Mouse (Mus musculus) forebrain, postnatal 0 days (tissue): ENCODE results near the gene Plxna2. TPM values are rescaled to one million over a fixed set of nuclear protein-coding genes. Genes with fewer than 3 reads are reported as not detected.

Experiments
- ATAC-seq: fragments of 200-750 bp; cut with Nextera tagmentation; 2 replicates; pipeline ENCODE4 v1.8.0; 2017; ENCODE audit warnings: mild to moderate bottlenecking, moderate library complexity
- DNase-seq: peaks from one replicate; pipeline ENCODE4 v3.0.0-alpha.2; 2015
- H3K27ac ChIP-seq: fragments of 300-500 bp; sonication (generic); 2 replicates; pipeline ENCODE4 v1.5.1; 2014; ENCODE audit warnings: low read depth, mild to moderate bottlenecking, antibody characterized with exemption, low read length, moderate library complexity, mixed read lengths
- H3K27me3 ChIP-seq: fragments of 300-500 bp; sonication (generic); 2 replicates; pipeline ENCODE4 v1.6.1; 2014; ENCODE audit warnings: mild to moderate bottlenecking, low read length, mixed read lengths; ENCODE audit not compliant: insufficient read depth
- H3K36me3 ChIP-seq: fragments of 300-500 bp; sonication (generic); 2 replicates; pipeline ENCODE4 v1.6.1; 2014; ENCODE audit warnings: mild to moderate bottlenecking, moderate library complexity; ENCODE audit not compliant: insufficient read depth
- H3K4me1 ChIP-seq: fragments of 300-500 bp; sonication (generic); 2 replicates; pipeline ENCODE4 v1.6.1; 2014; ENCODE audit warnings: antibody characterized with exemption; ENCODE audit not compliant: insufficient read depth
- H3K4me2 ChIP-seq: fragments of 300-500 bp; sonication (generic); 2 replicates; pipeline ENCODE4 v1.6.1; 2014; ENCODE audit warnings: low read depth, mild to moderate bottlenecking, moderate library complexity
- H3K4me3 ChIP-seq: fragments of 300-500 bp; sonication (generic); 2 replicates; pipeline ENCODE4 v1.5.1; 2014; ENCODE audit warnings: low read depth, low read length, mixed read lengths
- H3K9ac ChIP-seq: fragments of 300-500 bp; sonication (generic); 2 replicates; pipeline ENCODE4 v1.6.1; 2014; ENCODE audit warnings: mild to moderate bottlenecking
- H3K9me3 ChIP-seq: fragments of 300-500 bp; sonication (generic); 2 replicates; pipeline ENCODE4 v1.6.1; 2016; ENCODE audit warnings: low read length
- CTCF ChIP-seq: sonication (generic); IDR thresholded peaks from 2 replicates; pipeline ENCODE4 v1.5.1; 2016; ENCODE audit warnings: antibody characterized with exemption, control low read depth, low read depth
- WGBS: fragments of 180-500 bp; shearing (Covaris S2); extraction: QIAGEN DNeasy Blood & Tissue Kit; methylation state at CpG from one replicate; pipeline ENCODE4 v1.1.7; 2014; 5-methylcytosine and 5-hydroxymethylcytosine counted together
- polyA plus RNA-seq: library from polyadenylated mRNA; unstranded; fragments of >200 nt; fragmentation: Nextera tagmentation; extraction: Ambion mirVana; gene quantifications from 2 replicates; pipeline ENCODE4 v1.2.1, GENCODE M21; 2015
- total RNA-seq: library from RNA; depleted of rRNA; stranded (reverse); fragments of >200 nt; gene quantifications from 2 replicates; pipeline ENCODE4 v1.2.3, GENCODE M21; 2014

Gene Plxna2
- total and polyA plus RNA-seq, 2 experiments from 2014 or later: 18.6 to 83.6 TPM

GRCm38 (mm10) chr1:194630498-194631056, 12.6 kb downstream of the Plxna2 start:
- no peak overlapping the region for H3K4me2 ChIP-seq
- TF ChIP-seq CTCF: no peak
- no peaks in the 10 kb centered on the region for H3K9me3 ChIP-seq
- ATAC-seq (peak; percentile 60), DNase-seq (no peak)
- no peak overlapping the region for H3K4me3 ChIP-seq
- H3K27me3 ChIP-seq: no peaks in the 10 kb centered on the region
- no peaks in the 10 kb centered on the region for H3K36me3 ChIP-seq
- H3K4me1 ChIP-seq: peaks cover 56% of the 10 kb centered on the region
- H3K9ac ChIP-seq: no peak overlapping the region
- WGBS: 15% methylated on average over 1 of the region's 1 CpGs
- no peak overlapping the region for H3K27ac ChIP-seq

- DNase-seq: no peak
- H3K4me1 ChIP-seq: peaks cover 51% of the 10 kb centered on the region
- WGBS: 48% methylated on average over 1 of the region's 1 CpGs
These were observed 13.6 kb downstream of the Plxna2 start for GRCm38 (mm10) chr1:194631574-194631973.

GRCm38 (mm10) chr1:194632029-194632428, 14.0 kb downstream of the Plxna2 start:
- H3K9me3 ChIP-seq: no peaks in the 10 kb centered on the region
- H3K27ac ChIP-seq: no peak overlapping the region
- no peaks in the 10 kb centered on the region for H3K36me3 ChIP-seq
- no peak for DNase-seq
- ATAC-seq: no peak
- H3K4me2 ChIP-seq: no peak overlapping the region
- H3K9ac ChIP-seq: no peak overlapping the region
- H3K4me3 ChIP-seq: no peak overlapping the region
- H3K27me3 ChIP-seq: no peaks in the 10 kb centered on the region
- 92% methylated on average over 1 of the region's 1 CpGs for WGBS
- peaks cover 52% of the 10 kb centered on the region for H3K4me1 ChIP-seq
- no peak for TF ChIP-seq CTCF

More at GRCm38 (mm10) chr1:194631574-194631973, 13.6 kb downstream of the Plxna2 start:
- Histone ChIP-seq H3K4me2 (no peak overlapping the region), H3K27me3 (no peaks in the 10 kb centered on the region), H3K36me3 (no peaks in the 10 kb centered on the region), H3K9ac (no peak overlapping the region), H3K27ac (no peak overlapping the region), H3K9me3 (no peaks in the 10 kb centered on the region), H3K4me3 (no peak overlapping the region)
- ATAC-seq: no peak
- TF ChIP-seq CTCF: no peak

- H3K4me2 ChIP-seq: no peak overlapping the region
- no peak overlapping the region for H3K4me3 ChIP-seq
- no peak overlapping the region; the same call in 1 of the 2 replicates for H3K27ac ChIP-seq
- H3K9ac ChIP-seq: no peak overlapping the region
- no peaks in the 10 kb centered on the region for H3K9me3 ChIP-seq
- no peak for ATAC-seq
- no peaks in the 10 kb centered on the region for H3K27me3 ChIP-seq
- no peak for TF ChIP-seq CTCF
- peaks cover 30% of the 10 kb centered on the region for H3K4me1 ChIP-seq
- 35% methylated on average over 1 of the region's 1 CpGs for WGBS
- no peak for DNase-seq
- no peaks in the 10 kb centered on the region for H3K36me3 ChIP-seq
These were observed 17.4 kb downstream of the Plxna2 start for GRCm38 (mm10) chr1:194635411-194635810.

- ATAC-seq: no peak
- 52% methylated on average over 3 of the region's 3 CpGs for WGBS
- no peaks in the 10 kb centered on the region for H3K36me3 ChIP-seq
These were observed 17.9 kb downstream of the Plxna2 start for GRCm38 (mm10) chr1:194635942-194636341.

GRCm38 (mm10) chr1:194637391-194638304, 19.6 kb downstream of the Plxna2 start:
- TF ChIP-seq CTCF: no peak
- no peak for DNase-seq
- Histone ChIP-seq H3K9me3 (no peaks in the 10 kb centered on the region), H3K9ac (no peak overlapping the region), H3K27me3 (no peaks in the 10 kb centered on the region), H3K27ac (no peak overlapping the region), H3K4me2 (no peak overlapping the region), H3K36me3 (no peaks in the 10 kb centered on the region), H3K4me1 (peaks cover 19% of the 10 kb centered on the region; the same call in 1 of the 2 replicates), H3K4me3 (no peak overlapping the region)
- WGBS: 18% methylated on average over 5 of the region's 5 CpGs
- ATAC-seq: peak; percentile 83

More at GRCm38 (mm10) chr1:194635942-194636341, 17.9 kb downstream of the Plxna2 start:
- Histone ChIP-seq H3K9me3 (no peaks in the 10 kb centered on the region), H3K4me2 (no peak overlapping the region), H3K9ac (no peak overlapping the region), H3K27ac (no peak overlapping the region), H3K4me1 (peaks cover 25% of the 10 kb centered on the region), H3K4me3 (no peak overlapping the region), H3K27me3 (no peaks in the 10 kb centered on the region)
- TF ChIP-seq CTCF: no peak
- no peak for DNase-seq
